Mouse (Mus musculus) heart, embryonic 11.5 days (tissue): ENCODE measurements around the gene Abcc4. TPM values are rescaled to one million over a fixed set of nuclear protein-coding genes. Genes with fewer than 3 reads are reported as not detected.

Experiments used
- ATAC-seq: fragments of 200-750 bp; cut with Nextera tagmentation; replicated peaks from 2 replicates; pipeline ENCODE4 v1.8.0; 2017; ENCODE audit warnings: moderate library complexity; ENCODE audit not compliant: insufficient number of reproducible peaks, low FRiP score, low TSS enrichment
- H3K27ac ChIP-seq: fragments of 300-500 bp; sonication (generic); 2 replicates; pipeline ENCODE4 v1.5.1; 2014; ENCODE audit warnings: mild to moderate bottlenecking, low read depth, low read length
- H3K27me3 ChIP-seq: fragments of 300-500 bp; sonication (generic); 2 replicates; pipeline ENCODE4 v1.6.1; 2014; ENCODE audit warnings: mild to moderate bottlenecking, low read length, mixed read lengths; ENCODE audit not compliant: control insufficient read depth, insufficient read depth
- H3K36me3 ChIP-seq: fragments of 300-500 bp; sonication (generic); 2 replicates; pipeline ENCODE4 v1.6.1; 2014; ENCODE audit warnings: mild to moderate bottlenecking, low read length, moderate library complexity, mixed read lengths; ENCODE audit not compliant: control insufficient read depth, insufficient read depth
- H3K4me1 ChIP-seq: fragments of 300-500 bp; sonication (generic); 2 replicates; pipeline ENCODE4 v1.6.1; 2014; ENCODE audit warnings: low read length; ENCODE audit not compliant: control insufficient read depth, insufficient read depth
- H3K4me2 ChIP-seq: fragments of 300-500 bp; sonication (generic); 2 replicates; pipeline ENCODE4 v1.6.1; 2014; ENCODE audit warnings: mild to moderate bottlenecking, moderate library complexity
- H3K4me3 ChIP-seq: fragments of 300-500 bp; sonication (generic); 2 replicates; pipeline ENCODE4 v1.5.1; 2014; ENCODE audit warnings: low read depth, low read length
- H3K9ac ChIP-seq: fragments of 300-500 bp; sonication (generic); 2 replicates; pipeline ENCODE4 v1.6.1; 2014; ENCODE audit warnings: mild to moderate bottlenecking, low read depth, low read length, moderate library complexity
- H3K9me3 ChIP-seq: fragments of 300-500 bp; sonication (generic); replicated peaks from 2 replicates; pipeline ENCODE4 v1.6.1; 2016; ENCODE audit warnings: low read length; ENCODE audit not compliant: control insufficient read depth
- WGBS: fragments of 180-500 bp; shearing (Covaris S2); extraction: QIAGEN DNeasy Blood & Tissue Kit; methylation state at CpG from one replicate; pipeline ENCODE4 v1.1.7; 2014; ENCODE audit not compliant: insufficient replicate concordance; 5-methylcytosine and 5-hydroxymethylcytosine counted together
- polyA plus RNA-seq: library from polyadenylated mRNA; unstranded; fragments of >200 nt; fragmentation: Nextera tagmentation; extraction: Ambion mirVana; gene quantifications from 2 replicates; pipeline ENCODE4 v1.2.1, GENCODE M21; 2014

Abcc4 gene
- polyA plus RNA-seq, 1 experiment from 2014 or later = 1.6 TPM

GRCm38 (mm10) chr14:118565696-118566095 is 140.3 kb downstream of the Abcc4 start:
- Histone ChIP-seq H3K4me2 (no peak overlapping the region), H3K27me3 (no peaks in the 10 kb centered on the region), H3K4me1 (no peaks in the 10 kb centered on the region), H3K9ac (no peak overlapping the region), H3K27ac (no peak overlapping the region), H3K9me3 (no peaks in the 10 kb centered on the region), H3K4me3 (no peak overlapping the region), H3K36me3 (no peaks in the 10 kb centered on the region)
- ATAC-seq = no peak
- 87% methylated on average over 5 of the region's 5 CpGs for WGBS

GRCm38 (mm10) chr14:118563570-118563969 is 142.4 kb downstream of the Abcc4 start:
- no peaks in the 10 kb centered on the region for H3K9me3 ChIP-seq
- ATAC-seq = no peak
- H3K4me1 ChIP-seq = no peaks in the 10 kb centered on the region
- no peak overlapping the region for H3K9ac ChIP-seq
- H3K4me3 ChIP-seq = no peak overlapping the region
- H3K36me3 ChIP-seq = no peaks in the 10 kb centered on the region
- no peaks in the 10 kb centered on the region for H3K27me3 ChIP-seq
- H3K4me2 ChIP-seq = no peak overlapping the region
- no peak overlapping the region for H3K27ac ChIP-seq
- 74% methylated on average over 8 of the region's 8 CpGs for WGBS

GRCm38 (mm10) chr14:118552901-118553475 is 153.0 kb downstream of the Abcc4 start:
- H3K4me2 ChIP-seq = no peak overlapping the region
- WGBS = 88% methylated on average over 20 of the region's 20 CpGs
- H3K27ac ChIP-seq = no peak overlapping the region
- H3K9me3 ChIP-seq = no peaks in the 10 kb centered on the region
- no peaks in the 10 kb centered on the region; the same call in 1 of the 2 replicates for H3K27me3 ChIP-seq
- no peaks in the 10 kb centered on the region for H3K36me3 ChIP-seq
- H3K4me1 ChIP-seq = peaks cover 3% of the 10 kb centered on the region; the same call in 1 of the 2 replicates
- no peak overlapping the region for H3K9ac ChIP-seq
- H3K4me3 ChIP-seq = no peak overlapping the region
- ATAC-seq = no peak

- Histone ChIP-seq H3K27ac (no peak overlapping the region), H3K27me3 (no peaks in the 10 kb centered on the region; the same call in 1 of the 2 replicates), H3K4me3 (no peak overlapping the region), H3K4me1 (peaks cover 3% of the 10 kb centered on the region; the same call in 1 of the 2 replicates), H3K36me3 (no peaks in the 10 kb centered on the region), H3K9me3 (no peaks in the 10 kb centered on the region), H3K4me2 (no peak overlapping the region), H3K9ac (no peak overlapping the region)
- 59% methylated on average over 5 of the region's 5 CpGs for WGBS
- no peak for ATAC-seq
Measured at GRCm38 (mm10) chr14:118552390-118552789, 153.6 kb downstream of the Abcc4 start.

- H3K4me3 ChIP-seq = peak overlapping the region; percentile 33
Measured at GRCm38 (mm10) chr14:118551725-118552285, 154.2 kb downstream of the Abcc4 start.

DNA sequence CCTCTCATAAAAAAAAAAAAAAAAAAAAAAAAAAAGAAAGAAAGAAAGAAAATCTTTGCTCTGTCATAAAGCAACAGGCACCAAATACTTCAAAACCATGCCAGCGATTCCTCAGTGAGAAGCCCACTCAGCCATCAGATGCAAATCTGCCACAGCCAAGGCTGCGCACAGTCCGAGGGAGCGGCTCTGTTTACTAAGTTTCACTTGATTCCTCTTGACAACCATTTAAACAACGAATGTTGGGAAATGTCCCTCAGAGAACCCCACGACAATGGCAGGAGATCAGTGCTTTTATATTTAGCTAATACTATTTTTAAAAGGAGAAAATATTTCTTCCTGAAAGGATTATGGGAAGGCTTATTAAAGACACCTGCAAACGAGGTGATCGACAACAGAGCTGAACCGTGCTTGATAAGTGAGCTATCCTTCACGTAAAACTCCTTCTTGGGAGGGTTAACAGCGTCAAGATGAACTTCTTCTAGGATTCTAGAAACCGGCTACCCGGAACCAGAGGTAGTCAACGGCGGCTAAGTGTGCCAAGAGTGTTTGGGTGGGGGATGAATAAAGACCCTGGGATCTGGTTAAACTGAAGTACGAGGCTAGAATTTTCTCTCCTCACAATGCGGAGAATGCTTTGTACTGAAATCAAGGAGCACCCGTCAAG is 154.8 kb downstream of the Abcc4 start:
- no peaks in the 10 kb centered on the region for H3K36me3 ChIP-seq
- peaks cover 3% of the 10 kb centered on the region; the same call in 1 of the 2 replicates for H3K4me1 ChIP-seq
- WGBS = 25% methylated on average over 18 of the region's 18 CpGs
- H3K4me2 ChIP-seq = peak overlapping the region; percentile 72
- H3K27ac ChIP-seq = no peak overlapping the region
- no peaks in the 10 kb centered on the region for H3K9me3 ChIP-seq
- no peaks in the 10 kb centered on the region; the same call in 1 of the 2 replicates for H3K27me3 ChIP-seq
- peak overlapping the region; percentile 68 for H3K9ac ChIP-seq
- H3K4me3 ChIP-seq = peak overlapping the region; percentile 33
- ATAC-seq = no peak

More at GRCm38 (mm10) chr14:118551725-118552285, 154.2 kb downstream of the Abcc4 start:
- H3K36me3 ChIP-seq = no peaks in the 10 kb centered on the region
- no peak; the same call in 1 of the 2 replicates for ATAC-seq
- 6% methylated on average over 24 of the region's 24 CpGs for WGBS
- no peaks in the 10 kb centered on the region for H3K9me3 ChIP-seq
- peaks cover 3% of the 10 kb centered on the region; the same call in 1 of the 2 replicates for H3K4me1 ChIP-seq
- peak overlapping the region; percentile 72 for H3K4me2 ChIP-seq
- no peaks in the 10 kb centered on the region; the same call in 1 of the 2 replicates for H3K27me3 ChIP-seq
- H3K9ac ChIP-seq = peak overlapping the region; percentile 68
- H3K27ac ChIP-seq = no peak overlapping the region

- ATAC-seq = no peak
- H3K27ac ChIP-seq = no peak overlapping the region
- no peak overlapping the region for H3K4me2 ChIP-seq
Measured at GRCm38 (mm10) chr14:118544493-118544892, 161.5 kb downstream of the Abcc4 start.

DNA sequence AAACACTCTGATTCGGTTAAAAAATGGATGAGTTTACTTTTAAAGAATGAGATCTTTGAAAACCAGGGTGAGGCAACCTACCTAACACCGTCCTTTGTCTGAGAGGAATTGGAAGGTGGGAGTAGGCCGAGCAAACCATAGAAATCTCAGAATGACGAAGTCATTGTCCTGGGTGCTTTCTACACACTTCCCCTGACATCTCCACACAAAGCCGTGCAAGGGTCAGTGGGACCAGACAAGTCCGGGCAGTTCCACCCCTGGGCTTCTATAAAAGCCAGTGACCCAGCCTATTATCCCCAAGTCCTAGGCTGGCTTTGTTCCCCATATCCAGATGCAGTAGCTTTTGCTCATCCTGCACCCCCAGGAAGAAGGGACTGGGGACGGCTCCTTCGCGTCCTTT is 163.1 kb downstream of the Abcc4 start:
- Histone ChIP-seq H3K9ac (no peak overlapping the region), H3K4me2 (no peak overlapping the region), H3K4me1 (no peaks in the 10 kb centered on the region), H3K27ac (no peak overlapping the region), H3K4me3 (no peak overlapping the region), H3K27me3 (no peaks in the 10 kb centered on the region), H3K9me3 (no peaks in the 10 kb centered on the region), H3K36me3 (no peaks in the 10 kb centered on the region)
- ATAC-seq = no peak
- WGBS = 77% methylated on average over 9 of the region's 9 CpGs

More at GRCm38 (mm10) chr14:118544493-118544892, 161.5 kb downstream of the Abcc4 start:
- WGBS = 60% methylated on average over 6 of the region's 6 CpGs
- Histone ChIP-seq H3K4me1 (no peaks in the 10 kb centered on the region), H3K27me3 (no peaks in the 10 kb centered on the region; the same call in 1 of the 2 replicates), H3K36me3 (no peaks in the 10 kb centered on the region), H3K4me3 (no peak overlapping the region), H3K9ac (no peak overlapping the region), H3K9me3 (no peaks in the 10 kb centered on the region)
